Mouse (Mus musculus): ENCODE data around the gene Xylt1. TPM values are rescaled to one million over a fixed set of nuclear protein-coding genes. Genes with fewer than 3 reads are reported as not detected.

The Xylt1 gene
- polyA plus RNA-seq (2017; shearing (Covaris generic)) = 1.1 TPM

DNA sequence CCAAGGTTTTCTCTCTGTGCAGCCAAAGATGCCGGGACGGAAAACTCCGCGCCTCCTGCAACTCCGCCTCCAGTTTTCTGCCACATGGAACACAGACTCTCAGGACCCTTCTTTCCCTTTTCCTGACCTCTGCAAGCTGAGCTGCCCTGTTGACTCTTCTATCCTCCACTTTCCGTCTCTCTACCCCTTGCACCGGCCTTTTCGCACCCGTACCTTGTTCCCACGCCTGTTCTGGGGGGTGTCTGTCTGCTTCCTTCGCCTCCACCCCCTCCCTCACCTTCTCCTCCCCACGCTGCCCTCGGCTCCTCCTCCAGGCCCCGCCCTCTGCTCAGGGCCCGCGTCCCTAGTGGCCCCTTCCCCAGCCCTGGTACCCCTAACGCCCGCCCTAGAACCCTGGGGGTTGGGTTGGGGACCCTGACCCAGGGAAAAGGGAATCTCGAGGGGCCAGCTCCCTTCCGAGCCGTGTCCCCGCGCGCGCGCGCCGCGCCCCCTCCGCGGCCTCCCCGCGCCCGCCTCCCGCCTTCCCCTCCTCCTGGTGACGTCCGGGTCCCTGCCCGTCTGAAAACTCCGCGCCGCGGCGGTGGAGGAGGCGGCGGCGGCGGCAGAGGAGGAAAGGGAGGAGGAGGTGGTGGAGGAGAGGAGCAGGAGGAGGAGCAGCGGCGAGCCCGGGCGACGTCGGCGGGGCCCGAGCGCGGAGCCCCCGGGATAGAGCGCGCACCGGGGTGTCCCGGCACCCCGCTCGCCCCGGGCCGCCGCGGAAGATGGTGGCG, at the start of gene Xylt1:
Xylt1 (plus strand) TSS at position 562 of the 770 bp plus-strand sequence.

